ENCODE assay signal across 8 mouse cellular contexts in genomic region chr13:52977757-52978156, GRCm38 (mm10). TPM values are rescaled to one million over a fixed set of nuclear protein-coding genes. Genes with fewer than 3 reads are reported as not detected.
DNase-seq lines count a peak whose midpoint lies in the region; ATAC-seq and TF ChIP-seq lines count a peak whose summit lies in the region.

No protein-coding gene starts in this region.

- H3K27ac ChIP-seq in lung, embryonic 14.5 days (ENCODE audit: low read depth) = no peak overlapping the region
- H3K27ac ChIP-seq in forebrain, embryonic 10.5 days = no peak overlapping the region
- H3K27ac ChIP-seq in limb, embryonic 12.5 days = no peak overlapping the region
- H3K27ac ChIP-seq in neural tube, embryonic 14.5 days (ENCODE audit: low read depth, low read length) = peak overlapping the region; percentile 97

- no peaks in the 10 kb centered on the region for H3K9me3 ChIP-seq in lung, embryonic 14.5 days (ENCODE audit: low read depth, low read length)
- no peaks in the 10 kb centered on the region for H3K9me3 ChIP-seq in forebrain, embryonic 10.5 days
- H3K9me3 ChIP-seq in limb, embryonic 12.5 days = no peaks in the 10 kb centered on the region
- no peaks in the 10 kb centered on the region for H3K9me3 ChIP-seq in neural tube, embryonic 14.5 days (ENCODE audit: control insufficient read depth, low read length)

- H3K36me3 ChIP-seq in lung, embryonic 14.5 days (ENCODE audit: insufficient read depth) = no peaks in the 10 kb centered on the region
- H3K36me3 ChIP-seq in forebrain, embryonic 10.5 days (replicated peaks) = no peaks in the 10 kb centered on the region
- H3K36me3 ChIP-seq in limb, embryonic 12.5 days = no peaks in the 10 kb centered on the region
- no peaks in the 10 kb centered on the region for H3K36me3 ChIP-seq in neural tube, embryonic 14.5 days (ENCODE audit: control insufficient read depth, insufficient read depth, low read length)

- intact Hi-C loops in left cerebral cortex, postnatal 10 days (cut with DNase I) = loop anchor here (5.0 to 10.0 kb wide), 2 partner anchors 103 to 155 kb away; no protein-coding TSS in a partner anchor

- peak overlapping the region; percentile 89; the same call in 1 of the 2 replicates for H3K4me3 ChIP-seq in lung, embryonic 14.5 days (ENCODE audit: low read depth, low read length)
- H3K4me3 ChIP-seq in forebrain, embryonic 10.5 days = peak overlapping the region; percentile 85
- H3K4me3 ChIP-seq in limb, embryonic 12.5 days (replicated peaks) = peak overlapping the region; percentile 65
- H3K4me3 ChIP-seq in neural tube, embryonic 14.5 days (ENCODE audit: low read depth, low read length) = peak overlapping the region; percentile 92

- H3K4me2 ChIP-seq in lung, embryonic 14.5 days = peak overlapping the region; percentile 87
- peak overlapping the region; percentile 97 for H3K4me2 ChIP-seq in limb, embryonic 12.5 days
- H3K4me2 ChIP-seq in neural tube, embryonic 14.5 days (ENCODE audit: low read depth, low read length) = peak overlapping the region; percentile 97

- 0 out of 2 replicates have a peak, but pooled peaks cover 5% of the 10 kb centered on the region for H3K27me3 ChIP-seq in lung, embryonic 14.5 days (ENCODE audit: insufficient read depth, low read length)
- H3K27me3 ChIP-seq in forebrain, embryonic 10.5 days (ENCODE audit: poor library complexity, severe bottlenecking) = peaks cover 73% of the 10 kb centered on the region
- H3K27me3 ChIP-seq in limb, embryonic 12.5 days = peaks cover 12% of the 10 kb centered on the region
- H3K27me3 ChIP-seq in neural tube, embryonic 14.5 days (ENCODE audit: control insufficient read depth, insufficient read depth, low read length) = no peaks in the 10 kb centered on the region

- WGBS in lung, embryonic 14.5 days = 28% methylated on average over 4 of the region's 4 CpGs
- 19% methylated on average over 4 of the region's 4 CpGs for WGBS in forebrain, embryonic 10.5 days
- WGBS in limb, embryonic 12.5 days = 14% methylated on average over 4 of the region's 4 CpGs
- 15% methylated on average over 4 of the region's 4 CpGs for WGBS in neural tube, embryonic 14.5 days

- DNase-seq in lung, embryonic 14.5 days = no peak
- no peak for DNase-seq in lung, postnatal 25 days (ENCODE audit: low spot score)
- no peak for DNase-seq in forebrain, embryonic 10.5 days (ENCODE audit: extremely low spot score, low spot score)
- no peak for DNase-seq in thymus, postnatal 4 days
- no peak for DNase-seq in left cerebral cortex, postnatal 10 days (ENCODE audit: extremely low spot score in 1 of 2, low spot score in 2 of 2)

- ATAC-seq in lung, embryonic 14.5 days (ENCODE audit: insufficient read depth) = no peak
- ATAC-seq in limb, embryonic 12.5 days (ENCODE audit: insufficient number of reproducible peaks, insufficient read depth, low FRiP score, low TSS enrichment, low read depth) = no peak
- no peak for ATAC-seq in neural tube, embryonic 14.5 days (ENCODE audit: low read depth)
- no peak for ATAC-seq in activated CD4-positive, CD25-positive, alpha-beta regulatory T cell, adult 4 months

- H3K4me1 ChIP-seq in lung, embryonic 14.5 days (ENCODE audit: insufficient read depth) = peaks cover 10% of the 10 kb centered on the region
- H3K4me1 ChIP-seq in forebrain, embryonic 10.5 days = peaks cover 70% of the 10 kb centered on the region
- peaks cover 49% of the 10 kb centered on the region for H3K4me1 ChIP-seq in limb, embryonic 12.5 days (replicated peaks)
- H3K4me1 ChIP-seq in neural tube, embryonic 14.5 days (ENCODE audit: control insufficient read depth, insufficient read depth, low read length) = peaks cover 30% of the 10 kb centered on the region

- no peak overlapping the region; the same call in 1 of the 2 replicates for H3K9ac ChIP-seq in lung, embryonic 14.5 days
- H3K9ac ChIP-seq in limb, embryonic 12.5 days (replicated peaks) = no peak overlapping the region; the same call in 1 of the 2 replicates
- H3K9ac ChIP-seq in neural tube, embryonic 14.5 days (replicated peaks; ENCODE audit: low read depth, low read length) = peak overlapping the region; percentile 98; the same call in 1 of the 2 replicates

- TF ChIP-seq CTCF in lung, embryonic 14.5 days (IDR thresholded peaks at IDR 0.05; ENCODE audit: low read depth) = no peak

RNA-seq across cellular contexts. Expression of gene Nfil3, which starts 3.1 kb away (rescaled TPM):
- 18.5 and 20.0 TPM in 2 replicates for polyA plus RNA-seq in lung, embryonic 14.5 days (2014; fragmentation: Nextera tagmentation; extraction: Ambion mirVana)
- polyA plus RNA-seq in forebrain, embryonic 10.5 days (2016; fragmentation: Nextera tagmentation; extraction: Ambion mirVana) = 13.4 and 15.3 TPM in 2 replicates
- polyA plus RNA-seq in limb, embryonic 12.5 days (2016; fragmentation: Nextera tagmentation; extraction: Ambion mirVana) = 30.1 and 31.6 TPM in 2 replicates
- 49.5 and 52.7 TPM in 2 replicates for polyA plus RNA-seq in neural tube, embryonic 14.5 days (2014; fragmentation: Nextera tagmentation; extraction: Ambion mirVana)
- 10 to 100 TPM; 11.4 to 12.1 TPM for total RNA-seq in left cerebral cortex, postnatal 10 days (2021)
- polyA plus RNA-seq in activated CD4-positive, CD25-positive, alpha-beta regulatory T cell, adult 4 months (2017; shearing (Covaris generic)) = 1 to 10 TPM; 3.7 to 4.2 TPM

RNA-seq across cellular contexts. Expression of gene Auh, which starts 48.3 kb away (rescaled TPM):
- 32.3 and 34.8 TPM in 2 replicates for polyA plus RNA-seq in lung, embryonic 14.5 days (2014; fragmentation: Nextera tagmentation; extraction: Ambion mirVana)
- 26.8 and 31.0 TPM in 2 replicates for polyA plus RNA-seq in forebrain, embryonic 10.5 days (2016; fragmentation: Nextera tagmentation; extraction: Ambion mirVana)
- polyA plus RNA-seq in limb, embryonic 12.5 days (2016; fragmentation: Nextera tagmentation; extraction: Ambion mirVana) = 40.8 and 41.0 TPM in 2 replicates
- 63.6 and 65.8 TPM in 2 replicates for polyA plus RNA-seq in neural tube, embryonic 14.5 days (2014; fragmentation: Nextera tagmentation; extraction: Ambion mirVana)
- 10 to 100 TPM; 73.3 to 81.6 TPM for total RNA-seq in left cerebral cortex, postnatal 10 days (2021)
- polyA plus RNA-seq in activated CD4-positive, CD25-positive, alpha-beta regulatory T cell, adult 4 months (2017; shearing (Covaris generic)) = 10 to 100 TPM; 30.0 to 34.8 TPM
